Comparison of ENCODE assay signal across 21 mouse cellular contexts in the genomic region with DNA sequence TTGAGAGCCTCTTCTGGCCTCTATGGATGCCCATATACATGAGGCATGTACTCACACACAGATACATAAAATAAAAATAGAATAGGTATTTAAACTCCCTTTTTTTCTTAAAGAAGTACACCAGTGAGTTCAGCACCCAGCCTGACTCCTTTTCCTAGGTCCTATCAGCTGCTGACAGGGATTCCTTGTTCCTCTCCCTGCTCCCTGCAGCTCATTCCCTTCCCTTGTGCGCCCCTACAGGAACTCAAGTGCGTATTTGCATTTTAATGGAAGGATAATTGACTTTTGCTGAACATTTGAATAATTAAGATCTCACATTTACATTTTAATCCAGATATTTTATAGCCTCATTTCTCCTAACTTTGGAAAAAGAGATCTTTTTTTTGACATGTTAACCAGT.
"Had no signal": no experiment of that assay in that cellular context is flagged by ENCODE, and none has a peak within 500 bp of the region (broad histone marks: within the 10 kb centered on the region; RNA-seq: fewer than 3 reads in every experiment).

No protein-coding gene starts in this region.

- H3K27me3 ChIP-seq: limb, embryonic 13.5 days; liver, embryonic 12.5 days; liver, embryonic 15.5 days; lung, embryonic 15.5 days; megakaryocyte, embryonic 14.5 days; stomach, embryonic 15.5 days had no signal

- H3K4me3 ChIP-seq: limb, embryonic 10.5 days; limb, embryonic 13.5 days; liver, embryonic 12.5 days; liver, embryonic 15.5 days; lung, embryonic 15.5 days; megakaryocyte, embryonic 14.5 days; midbrain, embryonic 10.5 days; stomach, embryonic 15.5 days had no signal

- DNase-seq: kidney, adult 2 months; kidney, postnatal 10 days; kidney, postnatal 4 days; liver; lung, adult 18-20 months; lung, postnatal 10 days; lung, postnatal 36 days; retina, postnatal 1 day; right cerebral cortex, postnatal 25 days; spleen, adult 18-20 months; thymus, postnatal 25 days had no signal

- H3K4me1 ChIP-seq: liver, embryonic 12.5 days; liver, embryonic 15.5 days; lung, embryonic 15.5 days; megakaryocyte, embryonic 14.5 days; midbrain, embryonic 10.5 days; stomach, embryonic 15.5 days had no signal

- H3K27ac ChIP-seq: limb, embryonic 10.5 days; limb, embryonic 13.5 days; liver, embryonic 12.5 days; liver, embryonic 15.5 days; lung, embryonic 15.5 days; midbrain, embryonic 10.5 days; stomach, embryonic 15.5 days had no signal

- ATAC-seq: intestine, postnatal 0 days; liver, embryonic 12.5 days; midbrain, embryonic 16.5 days had no signal

- H3K9me3 ChIP-seq: limb, embryonic 10.5 days; limb, embryonic 13.5 days; liver, embryonic 12.5 days; liver, embryonic 15.5 days; lung, embryonic 15.5 days; midbrain, embryonic 10.5 days; stomach, embryonic 15.5 days had no signal

- H3K9ac ChIP-seq: limb, embryonic 13.5 days; liver, embryonic 12.5 days; liver, embryonic 15.5 days; lung, embryonic 15.5 days; stomach, embryonic 15.5 days had no signal

- H3K4me2 ChIP-seq: limb, embryonic 13.5 days; liver, embryonic 12.5 days; liver, embryonic 15.5 days; lung, embryonic 15.5 days; stomach, embryonic 15.5 days had no signal

- H3K36me3 ChIP-seq: limb, embryonic 10.5 days; limb, embryonic 13.5 days; liver, embryonic 12.5 days; liver, embryonic 15.5 days; lung, embryonic 15.5 days; midbrain, embryonic 10.5 days; stomach, embryonic 15.5 days had no signal
